ENCODE assay signal across 20 mouse cellular contexts in the genomic region with DNA sequence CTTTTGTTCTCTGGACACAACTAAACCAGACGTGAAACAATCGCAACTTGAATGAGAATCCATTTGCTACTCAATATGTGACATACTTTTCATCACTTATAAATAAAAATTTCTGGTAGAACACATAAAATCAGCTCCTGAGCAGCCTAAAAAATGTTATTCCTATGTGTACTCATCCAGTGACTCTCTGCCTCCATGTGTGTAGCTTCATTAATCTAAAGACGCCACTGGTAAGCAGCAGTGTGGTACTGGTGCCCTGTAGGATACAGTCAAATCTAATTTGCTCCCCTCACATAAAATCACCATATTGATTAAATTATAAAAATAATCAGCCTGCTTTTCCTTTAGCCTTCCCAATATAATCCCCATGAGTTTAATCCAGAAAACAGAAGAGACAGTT. TPM values are rescaled to one million over a fixed set of nuclear protein-coding genes. Genes with fewer than 3 reads are reported as not detected.
"Had no signal": no experiment of that assay in that cellular context is flagged by ENCODE, and none has a peak within 500 bp of the region (broad histone marks: within the 10 kb centered on the region; RNA-seq: fewer than 3 reads in every experiment).

No protein-coding gene starts in this region.

- H3K4me3 ChIP-seq: liver, embryonic 13.5 days; liver, embryonic 15.5 days; lung, embryonic 15.5 days; megakaryocyte, embryonic 14.5 days; neural tube, embryonic 13.5 days; stomach, embryonic 15.5 days had no signal

- DNase-seq: liver, embryonic 13.5 days; lung, adult 2 months; lung, postnatal 14 days; lung, postnatal 36 days; thymus, adult 2 months; thymus, postnatal 25 days; thymus, postnatal 4 days had no signal

- H3K27ac ChIP-seq: liver, embryonic 13.5 days; liver, embryonic 15.5 days; lung, embryonic 15.5 days; macrophage; neural tube, embryonic 13.5 days; stomach, embryonic 15.5 days; stomach, postnatal 0 days had no signal

- H3K9me3 ChIP-seq: liver, embryonic 13.5 days; liver, embryonic 15.5 days; lung, embryonic 15.5 days; megakaryocyte, embryonic 14.5 days; neural tube, embryonic 13.5 days; stomach, embryonic 15.5 days had no signal

- H3K9ac ChIP-seq: liver, embryonic 13.5 days; liver, embryonic 15.5 days; liver, postnatal 0 days; lung, embryonic 15.5 days; neural tube, embryonic 13.5 days; stomach, embryonic 15.5 days had no signal

- H3K36me3 ChIP-seq: liver, embryonic 13.5 days; liver, embryonic 15.5 days; lung, embryonic 15.5 days; neural tube, embryonic 13.5 days; stomach, embryonic 15.5 days had no signal

- ATAC-seq: liver, postnatal 0 days; lung, postnatal 0 days had no signal

- H3K4me2 ChIP-seq: liver, embryonic 11.5 days; liver, embryonic 13.5 days; liver, embryonic 15.5 days; lung, embryonic 15.5 days; neural tube, embryonic 13.5 days; stomach, embryonic 15.5 days had no signal

- H3K27me3 ChIP-seq: liver, embryonic 13.5 days; liver, embryonic 15.5 days; lung, embryonic 15.5 days; megakaryocyte, embryonic 14.5 days; neural tube, embryonic 13.5 days; stomach, embryonic 15.5 days had no signal

- H3K4me1 ChIP-seq: lung, embryonic 15.5 days; megakaryocyte, embryonic 14.5 days; stomach, embryonic 15.5 days had no signal

RNA-seq across cellular contexts. Expression of a gene that starts 6.8 kb away (rescaled TPM):
- total RNA-seq: monocyte, adult 5-6 weeks; neutrophil, adult 5-6 weeks had no signal

RNA-seq across cellular contexts. Expression of a gene that starts 9.9 kb away (rescaled TPM):
- total RNA-seq: monocyte, adult 5-6 weeks; neutrophil, adult 5-6 weeks had no signal
- polyA plus RNA-seq: macrophage; testis, adult 2 months had no signal
